Mouse (Mus musculus) layer of hippocampus, postnatal 36 days (tissue): ENCODE measurements around the gene Hmg20a. TPM values are rescaled to one million over a fixed set of nuclear protein-coding genes. Genes with fewer than 3 reads are reported as not detected.
A peak's percentile ranks its signal among the peaks of the same experiment; 100 is the strongest.

Experiments used
- DNase-seq, 2 experiments: peaks; one replicate each; pipeline ENCODE4 v3.0.0; 2022
- total RNA-seq, 2 experiments: library from RNA; stranded (reverse); gene quantifications; 2 replicates each; pipeline ENCODE4 v1.2.3; 2021

Hmg20a gene
- total RNA-seq, 2 experiments from 2014 or later: 77.3 to 80.8 TPM

DNA sequence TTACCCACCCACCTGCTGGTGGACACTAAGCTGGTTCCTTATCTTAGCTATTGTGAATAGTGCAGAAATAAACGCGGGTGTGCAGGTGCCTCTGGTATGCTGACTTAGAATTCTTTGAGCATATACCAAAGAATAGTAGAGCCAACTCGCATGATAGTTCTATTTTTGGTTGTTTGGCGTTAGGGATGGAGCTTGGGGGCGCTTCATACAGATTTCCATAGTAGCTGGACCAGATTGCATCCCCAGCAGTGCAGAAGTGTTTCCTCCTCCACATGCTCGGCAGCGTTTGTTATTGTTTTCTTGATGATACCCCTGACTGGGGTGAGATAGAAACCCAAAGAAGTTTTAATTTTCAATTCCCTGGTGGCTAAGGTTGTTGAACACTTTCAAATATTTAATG, 21.3 kb downstream of the Hmg20a start:
- no peak for DNase-seq

- DNase-seq: no peak
These were observed 33.2 kb downstream of the Hmg20a start for GRCm38 (mm10) chr9:56451570-56451969.

DNA sequence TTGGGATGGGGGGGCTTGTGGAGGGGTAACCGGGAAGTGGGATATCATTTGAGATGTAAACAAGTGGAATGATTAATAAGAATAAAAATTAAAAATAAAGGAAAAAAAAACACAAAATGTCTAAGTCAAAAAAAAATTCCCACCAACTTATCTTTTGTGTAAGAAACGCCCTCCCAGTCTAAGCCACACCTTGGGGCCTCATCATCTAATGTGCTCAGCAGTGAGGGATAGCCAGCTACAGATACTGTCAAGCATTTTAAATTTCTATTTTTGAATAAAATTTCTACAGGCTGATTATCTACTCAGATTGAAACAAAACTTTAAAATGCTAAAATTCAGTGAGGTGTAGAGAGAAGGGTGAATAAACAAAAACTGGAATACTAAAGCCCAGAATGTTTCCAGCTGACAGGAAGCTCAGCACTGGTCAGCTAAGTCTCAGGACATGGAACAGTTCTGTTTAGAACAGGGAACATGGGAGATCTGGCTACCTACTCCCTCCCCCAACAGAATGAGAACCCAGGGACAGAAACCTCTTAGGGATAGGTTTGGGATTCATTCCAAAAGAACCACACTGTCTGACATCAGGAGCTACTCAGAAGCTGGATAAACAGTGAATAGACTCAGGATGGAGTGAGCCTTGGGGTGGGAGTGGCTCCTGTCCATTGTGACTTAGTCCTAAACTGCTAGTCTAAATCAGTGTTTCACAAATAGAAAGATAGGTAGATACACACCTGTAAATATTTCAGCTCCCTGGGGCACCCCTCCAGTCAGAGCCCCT, 34.8 kb downstream of the Hmg20a start:
- no peak for DNase-seq

DNA sequence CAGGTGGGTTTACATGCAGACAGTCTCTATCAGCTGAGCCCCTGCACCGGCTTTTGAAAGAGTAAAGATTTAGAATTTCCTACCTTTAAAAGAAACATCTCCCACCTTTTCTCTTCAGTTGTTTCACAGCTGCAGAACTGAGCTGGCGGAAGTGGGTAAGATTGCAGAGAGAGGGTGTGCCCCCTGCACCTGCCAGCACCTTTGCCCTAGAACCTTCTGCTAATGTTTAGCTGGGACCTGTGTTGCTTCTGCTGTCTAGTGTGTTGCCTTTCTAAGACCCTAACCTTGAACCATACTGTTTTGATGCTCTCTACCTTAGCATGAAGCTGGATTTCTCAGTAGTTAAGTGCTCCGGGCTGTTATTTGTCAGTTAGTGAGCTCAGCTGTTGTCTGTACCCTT, 38.0 kb downstream of the Hmg20a start:
- DNase-seq: no peak

- no peak for DNase-seq
These were observed 42.6 kb downstream of the Hmg20a start for GRCm38 (mm10) chr9:56460987-56461386.

DNA sequence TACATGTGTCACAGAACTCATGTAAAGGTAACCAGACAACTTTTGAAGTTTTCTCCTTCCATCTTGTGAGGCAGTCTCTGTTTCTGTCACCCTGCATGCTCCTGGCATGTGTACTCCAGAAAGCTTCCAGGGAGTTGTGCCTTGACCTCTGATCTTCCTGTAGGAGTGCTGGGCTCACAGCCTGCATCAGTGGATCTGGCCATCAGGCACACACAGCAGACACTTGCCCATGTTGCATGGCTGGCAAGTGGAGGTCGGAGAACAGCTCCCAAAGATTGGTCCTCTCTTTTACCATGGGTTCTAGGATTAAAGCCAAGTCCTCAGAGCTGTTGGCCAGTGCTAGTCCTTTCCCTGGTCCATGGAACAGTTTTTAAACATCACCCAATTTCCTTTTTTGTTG, 44.2 kb downstream of the Hmg20a start:
- DNase-seq: no peak

DNA sequence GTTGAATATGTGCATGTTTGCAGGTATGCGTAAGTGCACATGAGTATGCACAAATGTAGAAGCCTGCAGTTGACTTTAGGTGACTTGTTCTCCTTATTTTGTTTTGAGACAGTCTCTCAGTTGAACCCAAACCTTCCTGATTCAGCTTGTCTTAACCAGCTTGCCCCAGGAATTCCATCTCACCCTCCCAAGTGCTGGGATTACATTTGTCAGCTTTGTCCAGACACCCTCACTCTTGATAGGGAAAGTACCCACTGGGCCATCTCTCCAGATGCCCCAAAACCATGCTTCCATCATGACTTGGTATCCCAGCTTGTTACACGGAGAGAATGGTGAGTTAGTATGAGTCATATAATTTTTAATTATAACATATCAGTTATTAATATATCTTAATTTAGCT, 44.6 kb downstream of the Hmg20a start:
- DNase-seq: no peak

DNA sequence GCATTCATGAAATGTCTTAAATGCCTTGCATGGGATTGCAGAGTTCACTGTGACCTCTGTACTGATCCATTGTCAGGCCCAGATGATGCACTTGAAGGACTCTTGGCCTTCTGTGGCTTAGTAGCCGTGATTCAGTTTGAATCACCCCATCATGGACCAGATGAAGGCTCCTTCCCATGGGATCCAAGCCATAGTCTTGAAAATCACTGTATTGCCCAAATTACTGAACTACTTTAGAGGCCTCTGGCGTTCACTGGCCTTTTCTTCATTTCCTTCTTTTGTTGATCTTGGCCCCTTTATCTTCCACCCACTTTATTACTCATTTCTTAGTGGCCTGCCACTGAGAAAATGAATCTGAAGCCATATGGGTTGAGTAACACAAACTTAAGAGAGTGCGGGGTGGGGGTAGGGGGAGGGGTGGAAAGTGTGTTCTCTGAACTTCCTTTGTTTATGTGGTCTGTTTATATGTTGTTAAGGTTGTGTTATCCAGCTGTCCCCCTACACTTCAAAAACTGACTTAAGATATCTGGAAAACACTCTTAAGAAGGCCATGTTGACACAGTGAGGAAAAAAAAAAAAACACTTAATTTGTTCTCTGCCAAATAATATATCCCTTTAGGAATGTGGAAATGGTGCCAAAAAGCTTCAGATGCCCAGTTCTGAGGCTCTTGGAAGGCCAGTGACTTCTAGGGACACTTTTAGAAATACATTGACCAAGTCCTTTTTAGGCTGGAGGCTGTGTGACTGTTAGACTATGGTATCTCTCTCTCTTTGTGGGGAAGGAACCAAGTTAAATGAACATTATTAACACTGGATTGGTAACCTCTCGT, 45.5 kb downstream of the Hmg20a start:
- DNase-seq: no peak

GRCm38 (mm10) chr9:56464863-56465654, 46.6 kb downstream of the Hmg20a start:
- DNase-seq: no peak

DNA sequence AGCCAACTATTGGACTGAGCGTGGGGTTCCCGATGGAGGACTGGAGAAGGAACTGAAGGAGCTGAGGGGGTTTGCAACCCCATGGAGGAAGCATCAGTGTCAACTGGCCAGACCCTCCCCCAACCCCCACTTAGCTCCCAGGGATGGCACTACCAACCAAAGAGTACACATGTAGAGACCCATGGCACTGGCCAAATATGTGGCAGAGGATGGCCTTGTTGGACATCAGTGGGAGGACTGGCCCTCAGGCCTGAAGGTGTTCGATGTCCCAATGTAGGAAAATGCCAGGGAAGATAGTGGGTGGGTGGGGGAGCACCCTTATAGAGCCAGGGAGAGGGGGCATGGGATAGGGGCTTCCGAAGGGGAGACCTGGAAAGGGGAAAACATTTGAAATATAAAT, 47.8 kb downstream of the Hmg20a start:
- no peak for DNase-seq

DNA sequence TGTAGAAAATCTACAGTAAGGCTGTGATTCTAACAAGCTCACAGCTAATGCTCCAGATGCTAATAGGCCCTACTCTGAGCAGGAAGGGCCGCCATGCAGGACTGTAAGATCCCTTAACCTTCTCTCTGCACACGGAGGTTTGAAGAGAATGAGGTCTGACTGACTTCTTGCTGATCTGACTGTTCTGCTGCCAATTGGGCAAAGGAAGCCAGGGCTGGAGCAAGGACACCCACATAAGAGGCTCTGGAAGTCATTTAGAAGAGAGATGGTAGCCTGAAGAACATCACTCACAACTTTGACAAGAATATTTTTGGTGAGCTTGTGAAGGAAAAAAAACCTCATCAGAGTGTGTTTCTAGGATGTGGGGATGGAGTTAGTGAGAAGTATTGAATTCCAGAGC, 51.2 kb downstream of the Hmg20a start:
- no peak for DNase-seq

DNA sequence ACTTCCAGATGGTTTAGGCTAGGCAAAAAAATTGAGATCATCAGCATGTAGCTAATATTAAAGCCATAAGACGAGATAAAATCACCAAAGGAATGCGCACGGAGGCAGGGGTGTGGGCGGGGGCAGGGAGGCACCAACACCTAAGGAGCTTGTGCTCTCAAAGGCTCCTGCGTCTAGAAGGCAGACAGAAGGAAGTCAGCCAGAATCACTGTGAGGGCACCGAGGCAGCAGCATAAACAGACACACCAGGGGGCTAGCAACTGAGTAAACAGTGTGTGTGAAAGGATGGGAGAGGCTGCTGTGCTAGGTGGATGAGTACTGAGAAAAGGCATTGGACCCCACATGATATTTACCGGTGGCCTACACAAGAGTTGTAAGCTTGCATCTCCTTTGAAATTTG, 51.9 kb downstream of the Hmg20a start:
- no peak for DNase-seq

DNA sequence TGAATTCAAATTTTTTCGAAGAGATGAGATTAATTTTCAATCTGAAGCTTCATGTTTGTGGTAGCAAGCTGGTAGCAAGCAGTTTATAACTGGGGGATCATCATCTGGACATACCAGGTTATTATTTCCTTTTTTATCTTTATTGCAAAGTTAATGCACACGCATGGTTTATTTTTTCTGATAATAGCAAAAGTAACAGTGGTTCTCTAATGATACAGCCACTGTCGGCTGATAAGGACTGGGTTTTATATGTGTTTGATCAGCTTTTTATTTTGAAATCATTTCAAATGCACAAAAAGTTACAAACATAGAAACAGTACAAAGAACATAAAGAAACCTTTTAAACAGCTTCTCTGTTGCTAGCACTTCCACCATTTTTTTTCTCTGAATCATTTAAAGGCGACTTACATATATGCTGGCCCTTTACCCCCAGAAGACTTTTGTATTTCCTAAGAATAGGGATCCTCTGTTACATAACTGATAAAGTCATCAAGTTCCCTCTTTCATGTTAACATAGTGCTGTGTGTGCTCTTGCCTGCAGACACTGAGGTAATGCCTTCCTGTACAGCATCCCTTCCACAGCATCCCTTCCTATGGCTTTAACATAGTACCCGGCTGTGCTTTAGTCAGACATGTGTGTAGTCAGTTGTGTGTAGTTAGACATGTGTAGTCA, 60.7 kb downstream of the Hmg20a start:
- no peak for DNase-seq

DNA sequence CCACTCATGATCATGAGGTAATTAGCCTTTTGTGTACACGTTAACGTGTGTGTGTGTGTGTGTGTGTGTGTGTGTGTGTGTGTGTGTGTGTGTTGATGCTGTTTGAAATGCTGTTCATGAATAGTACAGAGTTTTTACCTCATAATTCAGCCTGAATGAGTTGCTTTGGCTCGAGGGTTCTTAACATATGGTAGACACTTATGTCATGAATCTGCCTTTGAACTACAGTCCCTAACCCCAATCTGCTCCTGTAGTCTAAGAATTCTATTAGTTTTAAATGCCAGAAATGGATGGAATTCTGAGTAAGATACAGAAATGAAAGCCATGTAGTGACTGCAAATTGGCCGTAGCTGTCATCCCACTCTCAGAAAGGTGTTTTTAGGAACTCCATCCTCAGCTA, 64.2 kb downstream of the Hmg20a start:
- DNase-seq: no peak

- no peak for DNase-seq
These were observed 67.0 kb downstream of the Hmg20a start for GRCm38 (mm10) chr9:56485423-56485822.

DNA sequence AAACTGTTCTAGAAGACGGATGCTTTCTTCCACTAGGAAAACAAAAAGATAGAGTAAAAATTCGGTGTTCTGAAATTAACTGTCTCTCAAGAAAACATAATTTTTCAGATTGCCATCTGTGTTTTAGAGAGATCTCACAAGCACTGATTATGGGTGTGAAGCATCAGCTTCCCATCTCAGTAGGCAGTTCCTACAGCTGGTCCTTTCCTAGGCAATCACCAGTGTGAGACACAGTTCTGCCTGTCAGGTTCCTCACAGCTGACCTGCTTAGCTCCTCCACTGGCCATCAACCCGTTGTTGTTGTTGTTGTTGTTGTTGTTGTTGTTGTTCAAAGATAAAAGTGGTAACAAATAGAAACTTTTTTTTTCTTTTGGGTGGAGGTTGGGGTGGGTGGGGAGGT, 67.7 kb downstream of the Hmg20a start:
- DNase-seq: no peak

DNA sequence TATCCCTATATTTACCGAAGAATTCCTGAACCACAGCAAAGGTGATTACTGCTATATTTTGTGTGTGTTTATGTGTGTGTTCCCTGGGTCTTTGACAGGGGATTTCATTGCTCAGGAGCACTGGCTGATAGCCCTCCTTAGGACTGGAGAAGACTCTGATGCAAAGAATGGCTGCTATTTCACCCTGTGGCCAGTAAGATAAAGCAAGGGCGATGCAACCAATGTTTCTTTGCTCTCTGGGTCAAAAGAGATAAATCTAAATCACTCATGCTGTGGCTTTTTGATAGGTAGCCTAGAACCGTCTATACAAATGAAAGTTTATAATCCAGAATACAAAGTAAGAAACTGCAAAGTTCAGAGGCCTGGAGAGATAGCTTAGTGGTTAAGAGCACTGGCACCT, 69.2 kb downstream of the Hmg20a start:
- no peak for DNase-seq

DNA sequence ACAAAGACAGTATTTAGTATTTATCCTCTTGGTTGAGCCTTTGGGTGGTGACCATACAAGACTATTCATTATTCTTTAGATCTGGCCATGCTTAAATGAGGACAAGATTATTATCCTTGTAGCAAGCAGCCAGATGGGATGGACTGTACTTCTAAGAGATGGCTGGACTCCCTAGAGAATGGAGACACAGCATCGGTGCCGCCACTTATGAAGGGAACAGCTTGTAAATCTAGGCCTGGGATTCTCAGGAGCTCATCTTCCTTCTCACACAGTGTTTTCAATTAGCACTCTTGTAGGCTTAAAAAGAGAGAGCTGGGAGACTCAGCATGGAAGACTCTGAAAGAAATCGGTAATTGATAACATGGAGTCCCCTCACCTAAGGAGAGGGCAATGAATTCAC, 74.0 kb downstream of the Hmg20a start:
- no peak for DNase-seq

GRCm38 (mm10) chr9:56492916-56493315, 74.5 kb downstream of the Hmg20a start:
- DNase-seq: no peak

GRCm38 (mm10) chr9:56495088-56495487, 76.7 kb downstream of the Hmg20a start:
- DNase-seq: no peak

DNA sequence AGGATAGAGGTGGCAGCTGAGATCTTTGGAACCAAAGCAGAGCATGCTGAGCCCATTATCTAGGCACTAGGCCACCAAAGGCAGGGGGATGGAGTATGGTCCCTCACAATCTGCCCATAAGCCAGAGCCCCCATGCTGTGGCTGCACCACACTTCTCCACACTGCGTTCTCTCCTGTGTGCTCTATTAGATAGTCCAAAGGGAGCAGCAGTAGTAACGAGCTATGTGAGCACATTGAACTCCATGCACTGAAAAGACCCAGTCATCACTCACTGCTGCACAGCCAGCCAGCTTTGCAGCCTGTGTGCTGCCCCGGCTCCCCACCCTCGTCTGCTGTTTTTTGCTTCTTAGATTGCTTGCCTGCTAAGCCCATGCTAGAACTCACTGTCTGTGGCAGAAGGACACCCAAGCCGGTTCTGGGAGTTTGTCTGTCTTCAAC, 77.4 kb downstream of the Hmg20a start:
- peak in 1 of 2 experiments; percentile 30 for DNase-seq

- no peak for DNase-seq
These were observed 78.2 kb downstream of the Hmg20a start for GRCm38 (mm10) chr9:56496567-56496966.
